Mouse (Mus musculus): ENCODE measurements around the gene Iars. TPM values are rescaled to one million over a fixed set of nuclear protein-coding genes. Genes with fewer than 3 reads are reported as not detected.

The Iars gene
- polyA plus RNA-seq, 1 experiment from 2014 or later, result 48.8 TPM

DNA sequence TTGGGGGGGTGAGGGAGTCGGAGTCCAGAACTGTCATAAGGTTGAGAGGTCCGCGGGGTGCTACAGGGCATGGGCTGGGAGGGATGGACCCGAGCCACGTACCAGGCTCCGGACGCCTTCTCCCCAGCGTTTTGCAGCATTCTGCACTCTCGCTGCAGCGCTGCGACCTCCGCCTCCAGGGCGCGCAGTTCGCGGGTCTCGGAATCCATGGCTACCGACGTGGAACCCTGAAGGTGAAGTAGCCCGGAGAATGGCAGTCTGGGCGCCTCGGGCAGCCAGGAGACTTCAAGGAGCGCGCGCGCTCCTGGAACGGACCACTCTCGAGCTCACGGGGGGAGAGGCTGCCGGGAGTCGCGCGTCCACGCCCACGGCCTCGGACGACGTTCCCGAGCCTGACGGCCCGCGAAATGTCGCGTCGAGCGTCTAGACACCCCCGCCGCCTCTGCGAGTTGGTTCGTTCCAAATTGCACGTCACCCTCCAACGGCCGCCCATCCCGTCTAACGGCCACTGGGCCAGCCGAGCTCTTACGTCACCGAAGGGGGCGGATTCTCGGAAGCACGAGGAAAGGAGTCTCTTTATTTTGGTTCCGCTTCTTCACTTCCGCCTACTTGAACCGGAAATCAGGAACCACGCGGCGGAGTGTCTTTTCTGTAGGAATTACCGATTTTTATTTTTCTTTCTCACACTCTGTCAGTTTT lies 29.3 kb upstream of the Iars start, which contains the start of the genes Cenpp and Nol8:
Cenpp (minus strand) TSS at position 305 of the 699 bp plus-strand sequence.
Nol8 (plus strand) TSS at position 598 of the 699 bp plus-strand sequence.
- H3K27ac ChIP-seq (ENCODE audit: low read depth, low read length), result peak within 1 kb of the TSS; percentile 27; the same call in 1 of the 2 replicates
- peaks cover 11% of the 10 kb centered on the region; the same call in 1 of the 2 replicates for H3K36me3 ChIP-seq (ENCODE audit: control insufficient read depth, insufficient read depth, low read length)
- H3K9me3 ChIP-seq (replicated peaks; ENCODE audit: control insufficient read depth, low read length), result no peaks in the 10 kb centered on the region
- H3K27me3 ChIP-seq (replicated peaks; ENCODE audit: control insufficient read depth, insufficient read depth, low read length), result no peaks in the 10 kb centered on the region
- peak within 1 kb of the TSS; percentile 85 for H3K4me2 ChIP-seq (ENCODE audit: low read length)
- ATAC-seq (peak; percentile 100), DNase-seq (ENCODE audit: low spot score) (peak; percentile 100)
- WGBS, result under 1% methylated on average over 68 of the region's 68 CpGs
- H3K4me3 ChIP-seq (ENCODE audit: low read depth, low read length), result peak within 1 kb of the TSS; percentile 75
- peak within 1 kb of the TSS; percentile 63 for H3K9ac ChIP-seq (ENCODE audit: low read length)
- H3K4me1 ChIP-seq (ENCODE audit: control insufficient read depth, insufficient read depth, low read length), result peaks cover 3% of the 10 kb centered on the region; the same call in 1 of the 2 replicates

DNA sequence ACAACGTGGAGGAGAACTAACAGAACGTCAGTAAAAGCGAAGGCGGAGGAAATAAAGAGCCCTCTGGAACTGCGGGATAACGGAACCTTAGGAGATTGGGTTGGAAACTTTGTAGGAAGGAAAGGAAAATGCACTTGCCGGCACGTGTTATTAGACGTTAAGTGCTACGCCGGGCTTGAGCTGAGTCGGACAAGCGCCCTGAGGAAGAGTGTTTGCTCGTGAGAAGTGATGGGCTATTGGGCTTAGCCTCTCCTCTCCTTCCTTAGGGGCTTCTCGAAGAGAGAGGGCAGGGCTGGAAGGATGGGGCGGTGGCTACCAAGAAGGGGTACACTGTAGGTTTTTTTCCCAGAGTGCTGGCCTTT lies 28.7 kb upstream of the Iars start:
- 0% methylated on average over 16 of the region's 16 CpGs for WGBS
- H3K27me3 ChIP-seq (replicated peaks; ENCODE audit: control insufficient read depth, insufficient read depth, low read length), result no peaks in the 10 kb centered on the region
- peak overlapping the region; percentile 63 for H3K9ac ChIP-seq (ENCODE audit: low read length)
- DNase-seq (ENCODE audit: low spot score), result no peak
- peak overlapping the region; percentile 75 for H3K4me3 ChIP-seq (ENCODE audit: low read depth, low read length)
- H3K4me2 ChIP-seq (ENCODE audit: low read length), result peak overlapping the region; percentile 85
- H3K9me3 ChIP-seq (replicated peaks; ENCODE audit: control insufficient read depth, low read length), result no peaks in the 10 kb centered on the region
- peaks cover 13% of the 10 kb centered on the region; the same call in 1 of the 2 replicates for H3K36me3 ChIP-seq (ENCODE audit: control insufficient read depth, insufficient read depth, low read length)
- peaks cover 3% of the 10 kb centered on the region; the same call in 1 of the 2 replicates for H3K4me1 ChIP-seq (ENCODE audit: control insufficient read depth, insufficient read depth, low read length)
- peak; percentile 82 for ATAC-seq
- peak overlapping the region; percentile 27; the same call in 1 of the 2 replicates for H3K27ac ChIP-seq (ENCODE audit: low read depth, low read length)

DNA sequence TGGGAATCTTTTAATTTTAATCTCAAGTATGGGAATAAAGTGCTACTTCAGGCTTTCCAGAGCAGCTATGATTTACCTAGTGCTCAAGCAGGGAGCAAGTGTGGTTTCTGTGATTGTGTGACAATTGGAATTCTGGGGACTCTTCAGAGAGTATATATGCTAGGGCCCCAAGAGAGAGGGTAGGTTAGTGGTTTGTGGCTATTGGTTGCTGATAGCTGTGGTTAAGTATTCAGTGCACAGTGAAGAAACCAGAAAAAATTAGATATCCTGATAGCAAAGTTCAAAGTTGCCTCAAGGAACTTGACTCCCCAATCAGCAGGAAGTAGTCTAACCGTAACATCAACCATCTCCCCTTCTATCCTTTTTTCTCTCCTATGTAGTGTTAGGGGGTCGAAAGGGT lies 4.1 kb upstream of the Iars start:
- peaks cover 4% of the 10 kb centered on the region for H3K4me1 ChIP-seq (ENCODE audit: control insufficient read depth, insufficient read depth, low read length)
- 94% methylated on average over 2 of the region's 2 CpGs for WGBS
- no peaks in the 10 kb centered on the region for H3K9me3 ChIP-seq (replicated peaks; ENCODE audit: control insufficient read depth, low read length)
- no peak for ATAC-seq
- H3K36me3 ChIP-seq (ENCODE audit: control insufficient read depth, insufficient read depth, low read length), result peaks cover 47% of the 10 kb centered on the region
- no peaks in the 10 kb centered on the region for H3K27me3 ChIP-seq (replicated peaks; ENCODE audit: control insufficient read depth, insufficient read depth, low read length)
- no peak for DNase-seq (ENCODE audit: low spot score)
- no peak overlapping the region for H3K27ac ChIP-seq (ENCODE audit: low read depth, low read length)
- no peak overlapping the region for H3K4me3 ChIP-seq (ENCODE audit: low read depth, low read length)
- no peak overlapping the region for H3K9ac ChIP-seq (ENCODE audit: low read length)
- no peak overlapping the region for H3K4me2 ChIP-seq (ENCODE audit: low read length)

DNA sequence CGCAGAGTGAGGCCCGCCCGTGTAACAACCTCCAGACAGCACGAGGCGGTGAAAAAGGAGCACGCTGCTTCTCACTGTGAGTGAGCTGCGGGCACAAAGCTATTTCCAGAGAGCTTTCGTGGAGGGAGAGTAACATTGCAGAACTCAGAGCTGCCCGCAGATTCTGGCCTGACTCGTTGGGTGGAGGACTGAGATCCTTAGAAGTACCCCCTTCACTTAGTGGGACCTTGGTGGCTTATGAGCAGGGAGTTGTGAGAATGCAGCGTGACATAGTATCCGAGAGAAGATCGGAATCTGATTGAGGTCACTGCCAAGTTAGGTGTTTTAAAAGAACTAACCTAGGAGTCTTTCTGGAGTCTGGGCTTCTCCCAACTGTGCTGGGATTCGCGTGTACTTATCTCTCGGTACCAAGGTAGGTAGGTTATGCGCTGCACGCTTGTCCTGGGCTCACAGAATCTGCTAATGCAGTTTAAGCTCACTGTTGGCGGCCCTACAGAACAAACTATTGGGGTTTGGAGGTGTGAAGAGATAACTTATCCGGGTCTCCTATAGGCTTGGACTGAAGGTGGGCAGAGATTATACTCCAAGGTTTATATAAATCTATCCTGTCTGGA lies 440 bp downstream of the Iars start:
- Histone ChIP-seq H3K27me3 (replicated peaks; ENCODE audit: control insufficient read depth, insufficient read depth, low read length) (no peaks in the 10 kb centered on the region), H3K4me3 (ENCODE audit: low read depth, low read length) (peak overlapping the region; percentile 73), H3K9ac (ENCODE audit: low read length) (peak overlapping the region; percentile 86), H3K9me3 (replicated peaks; ENCODE audit: control insufficient read depth, low read length) (no peaks in the 10 kb centered on the region), H3K36me3 (ENCODE audit: control insufficient read depth, insufficient read depth, low read length) (peaks cover 16% of the 10 kb centered on the region; the same call in 1 of the 2 replicates), H3K4me2 (ENCODE audit: low read length) (peak overlapping the region; percentile 82), H3K27ac (ENCODE audit: low read depth, low read length) (0 out of 2 replicates have a peak overlapping the region, but pooled peaks have one; percentile 23), H3K4me1 (ENCODE audit: control insufficient read depth, insufficient read depth, low read length) (peaks cover 9% of the 10 kb centered on the region)
- ATAC-seq, result 0 out of 2 replicates have a peak, but pooled peaks have one; percentile 0
- DNase-seq (ENCODE audit: low spot score), result no peak
- under 1% methylated on average over 20 of the region's 20 CpGs for WGBS

DNA sequence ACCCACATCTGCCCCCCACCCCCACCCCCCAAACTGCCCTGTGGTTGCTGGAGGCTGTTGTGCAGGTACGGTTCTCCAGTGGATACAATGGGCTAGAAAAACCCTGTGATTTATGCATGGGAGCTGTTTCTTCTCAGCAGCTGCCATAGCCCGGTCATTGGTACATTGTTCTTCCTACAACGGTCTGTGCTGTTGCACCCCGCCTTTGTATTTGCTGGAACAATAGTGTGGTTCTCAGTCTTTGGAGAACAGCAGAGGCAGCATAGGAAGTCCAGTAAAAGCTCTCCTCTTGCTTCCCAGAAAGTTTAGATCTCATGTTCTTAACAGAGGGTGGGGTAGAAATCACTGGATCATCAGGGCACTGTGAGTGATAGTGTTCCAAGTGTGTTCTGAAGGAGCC lies 2.4 kb downstream of the Iars start:
- H3K9ac ChIP-seq (ENCODE audit: low read length), result no peak overlapping the region
- H3K4me3 ChIP-seq (ENCODE audit: low read depth, low read length), result no peak overlapping the region
- H3K4me1 ChIP-seq (ENCODE audit: control insufficient read depth, insufficient read depth, low read length), result peaks cover 9% of the 10 kb centered on the region
- H3K9me3 ChIP-seq (replicated peaks; ENCODE audit: control insufficient read depth, low read length), result no peaks in the 10 kb centered on the region
- H3K27ac ChIP-seq (ENCODE audit: low read depth, low read length), result no peak overlapping the region
- peaks cover 20% of the 10 kb centered on the region for H3K36me3 ChIP-seq (ENCODE audit: control insufficient read depth, insufficient read depth, low read length)
- ATAC-seq (no peak), DNase-seq (ENCODE audit: low spot score) (no peak)
- H3K27me3 ChIP-seq (replicated peaks; ENCODE audit: control insufficient read depth, insufficient read depth, low read length), result no peaks in the 10 kb centered on the region
- WGBS, result 58% methylated on average over 4 of the region's 4 CpGs
- no peak overlapping the region for H3K4me2 ChIP-seq (ENCODE audit: low read length)

DNA sequence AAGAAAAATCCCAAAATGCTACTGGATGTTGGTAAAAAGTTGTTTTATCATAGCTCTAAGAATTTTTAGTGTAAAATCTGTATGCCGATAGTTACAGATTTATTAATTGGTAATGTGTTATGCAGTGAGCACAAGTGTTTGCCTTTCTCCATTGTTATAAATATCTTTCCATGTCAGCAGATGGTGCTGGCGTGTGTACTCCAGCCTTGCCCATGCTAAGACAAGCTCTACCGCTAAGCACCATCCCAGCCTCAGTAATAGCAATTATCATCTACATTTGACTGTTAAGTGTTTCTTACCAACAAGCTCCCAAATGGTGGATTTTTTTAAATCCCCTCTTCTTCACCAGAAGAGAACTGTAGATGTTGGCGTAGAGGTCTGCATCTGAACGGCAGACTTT lies 9.2 kb downstream of the Iars start:
- H3K4me3 ChIP-seq (ENCODE audit: low read depth, low read length), result no peak overlapping the region
- H3K27ac ChIP-seq (ENCODE audit: low read depth, low read length), result no peak overlapping the region
- H3K4me1 ChIP-seq (ENCODE audit: control insufficient read depth, insufficient read depth, low read length), result no peaks in the 10 kb centered on the region
- 96% methylated on average over 5 of the region's 5 CpGs for WGBS
- DNase-seq (ENCODE audit: low spot score), result no peak
- no peak overlapping the region for H3K9ac ChIP-seq (ENCODE audit: low read length)
- H3K27me3 ChIP-seq (replicated peaks; ENCODE audit: control insufficient read depth, insufficient read depth, low read length), result no peaks in the 10 kb centered on the region
- H3K36me3 ChIP-seq (ENCODE audit: control insufficient read depth, insufficient read depth, low read length), result peaks cover 61% of the 10 kb centered on the region
- no peak for ATAC-seq
- no peaks in the 10 kb centered on the region for H3K9me3 ChIP-seq (replicated peaks; ENCODE audit: control insufficient read depth, low read length)
- H3K4me2 ChIP-seq (ENCODE audit: low read length), result no peak overlapping the region

DNA sequence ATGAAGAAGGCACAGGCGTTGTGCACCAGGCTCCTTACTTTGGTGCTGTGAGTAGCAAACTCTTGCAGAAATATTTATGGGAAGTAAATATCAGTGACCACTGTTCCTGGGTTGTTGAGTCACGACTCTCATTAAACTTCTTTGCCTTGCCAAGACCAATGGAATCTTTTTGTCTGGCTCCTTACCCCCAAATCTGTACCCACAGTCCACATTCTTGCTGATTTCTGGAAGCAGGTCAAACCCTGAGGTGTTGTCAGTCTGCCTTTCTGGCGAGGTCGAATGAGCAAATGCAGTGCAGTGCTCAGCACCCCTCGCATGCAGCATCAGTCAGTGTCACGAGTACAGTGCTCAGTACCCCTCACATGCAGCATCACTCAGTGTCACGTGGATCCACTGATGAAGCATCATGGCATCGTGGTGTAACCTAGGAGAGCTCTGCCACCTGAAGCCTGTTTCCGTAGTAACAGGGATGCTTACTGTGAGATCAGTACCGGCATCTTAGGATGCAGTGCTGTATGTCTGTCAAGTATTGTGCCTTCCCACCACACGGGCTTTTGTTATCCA lies 21.4 kb downstream of the Iars start:
- H3K27ac ChIP-seq (ENCODE audit: low read depth, low read length), result no peak overlapping the region
- no peak overlapping the region for H3K9ac ChIP-seq (ENCODE audit: low read length)
- DNase-seq (ENCODE audit: low spot score) (no peak), ATAC-seq (no peak)
- 87% methylated on average over 11 of the region's 11 CpGs for WGBS
- no peaks in the 10 kb centered on the region for H3K27me3 ChIP-seq (replicated peaks; ENCODE audit: control insufficient read depth, insufficient read depth, low read length)
- no peak overlapping the region for H3K4me2 ChIP-seq (ENCODE audit: low read length)
- peaks cover 78% of the 10 kb centered on the region for H3K36me3 ChIP-seq (ENCODE audit: control insufficient read depth, insufficient read depth, low read length)
- no peaks in the 10 kb centered on the region for H3K9me3 ChIP-seq (replicated peaks; ENCODE audit: control insufficient read depth, low read length)
- peaks cover 4% of the 10 kb centered on the region; the same call in 1 of the 2 replicates for H3K4me1 ChIP-seq (ENCODE audit: control insufficient read depth, insufficient read depth, low read length)
- no peak overlapping the region for H3K4me3 ChIP-seq (ENCODE audit: low read depth, low read length)

DNA sequence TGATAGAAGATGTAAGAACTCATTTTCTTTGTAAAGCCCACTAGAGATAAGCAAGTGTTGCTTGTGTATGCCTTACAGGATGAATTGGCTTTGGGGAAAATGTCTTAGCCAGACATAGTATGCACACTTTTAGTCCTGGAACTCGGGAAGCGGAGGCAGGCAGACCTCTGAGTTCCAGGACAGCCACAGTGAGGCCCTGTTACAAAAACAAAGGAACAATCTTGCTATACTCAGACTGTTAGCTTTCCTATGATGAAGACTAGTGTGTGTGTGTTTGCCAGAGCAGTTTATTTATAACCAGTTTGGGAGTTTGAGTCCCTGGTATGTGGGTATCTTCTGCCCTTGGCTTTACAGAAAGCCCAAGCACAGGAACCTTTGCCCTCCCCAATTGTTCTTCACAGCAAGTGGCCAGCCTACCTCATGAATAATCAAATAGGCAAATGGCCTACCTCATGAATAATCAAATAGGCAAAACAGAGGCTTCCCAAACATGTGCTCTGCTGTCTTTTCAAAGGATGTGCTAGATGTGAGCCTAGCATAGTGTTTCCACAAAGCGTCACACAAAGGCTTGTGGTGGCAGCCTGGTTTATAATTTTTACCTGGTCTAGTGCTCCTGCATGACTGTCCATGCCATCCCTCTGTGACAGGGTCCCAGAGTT lies 24.3 kb downstream of the Iars start:
- Histone ChIP-seq H3K4me3 (ENCODE audit: low read depth, low read length) (no peak overlapping the region), H3K4me2 (ENCODE audit: low read length) (no peak overlapping the region), H3K4me1 (ENCODE audit: control insufficient read depth, insufficient read depth, low read length) (peaks cover 4% of the 10 kb centered on the region; the same call in 1 of the 2 replicates), H3K9me3 (replicated peaks; ENCODE audit: control insufficient read depth, low read length) (no peaks in the 10 kb centered on the region), H3K36me3 (ENCODE audit: control insufficient read depth, insufficient read depth, low read length) (peaks cover 95% of the 10 kb centered on the region), H3K27ac (ENCODE audit: low read depth, low read length) (peak overlapping the region; percentile 28; the same call in 1 of the 2 replicates), H3K27me3 (replicated peaks; ENCODE audit: control insufficient read depth, insufficient read depth, low read length) (no peaks in the 10 kb centered on the region), H3K9ac (ENCODE audit: low read length) (no peak overlapping the region)
- DNase-seq (ENCODE audit: low spot score) (peak; percentile 69), ATAC-seq (peak; percentile 77)
- WGBS, result 48% methylated on average over 3 of the region's 3 CpGs
